Mouse (Mus musculus) common myeloid progenitor, adult 5-6 weeks (primary cell): ENCODE measurements at regions not wholly inside any gene's neighbourhood (a gene's known extent, or its start where the extent isn't known, plus 50 kb on each side); places are given as distances from the start of the nearest gene placed in this dataset.

ENCODE experiments used
- ATAC-seq: replicated peaks from 2 replicates; pipeline ENCODE4 v1.8.0; 2016; ENCODE audit warnings: low read depth, mild to moderate bottlenecking, moderate TSS enrichment, inconsistent platforms; ENCODE audit not compliant: poor library complexity, severe bottlenecking

GRCm38 (mm10) chr5:62939050-62939449 is 125.4 kb downstream of the Dthd1 start:
- peak; percentile 81 for ATAC-seq
